Mouse (Mus musculus) limb, embryonic 11.5 days (tissue): Measurements from ENCODE around the gene Rps15a. TPM values are rescaled to one million over a fixed set of nuclear protein-coding genes. Genes with fewer than 3 reads are reported as not detected.

ENCODE experiments used
- ATAC-seq: fragments of 200-750 bp; cut with Nextera tagmentation; 2 replicates; pipeline ENCODE4 v1.8.0; 2017; ENCODE audit warnings: low read depth; ENCODE audit not compliant: insufficient number of reproducible peaks, low FRiP score, low TSS enrichment
- DNase-seq: peaks from one replicate; pipeline ENCODE4 v3.0.0-alpha.2; 2015; ENCODE audit warnings: low spot score
- H3K27ac ChIP-seq: fragments of 300-500 bp; sonication (generic); replicated peaks from 2 replicates; pipeline ENCODE4 v1.5.1; 2014; ENCODE audit warnings: low read depth, mild to moderate bottlenecking, low read length
- H3K27me3 ChIP-seq: fragments of 300-500 bp; sonication (generic); 2 replicates; pipeline ENCODE4 v1.6.1; 2014; ENCODE audit warnings: mild to moderate bottlenecking, low read length, mixed read lengths; ENCODE audit not compliant: control insufficient read depth, insufficient read depth
- H3K36me3 ChIP-seq: fragments of 300-500 bp; sonication (generic); 2 replicates; pipeline ENCODE4 v1.6.1; 2014; ENCODE audit warnings: mild to moderate bottlenecking, low read length, moderate library complexity, mixed read lengths; ENCODE audit not compliant: control insufficient read depth, insufficient read depth
- H3K4me1 ChIP-seq: fragments of 300-500 bp; sonication (generic); 2 replicates; pipeline ENCODE4 v1.6.1; 2014; ENCODE audit warnings: low read length, mixed read lengths; ENCODE audit not compliant: control insufficient read depth, insufficient read depth
- H3K4me2 ChIP-seq: fragments of 300-500 bp; sonication (generic); 2 replicates; pipeline ENCODE4 v1.6.1; 2014; ENCODE audit warnings: low read depth, mild to moderate bottlenecking, moderate library complexity; ENCODE audit not compliant: severe bottlenecking
- H3K4me3 ChIP-seq: fragments of 300-500 bp; sonication (generic); 2 replicates; pipeline ENCODE4 v1.5.1; 2014; ENCODE audit warnings: low read depth, low read length
- H3K9ac ChIP-seq: fragments of 300-500 bp; sonication (generic); 2 replicates; pipeline ENCODE4 v1.6.1; 2014; ENCODE audit warnings: mild to moderate bottlenecking, low read length
- H3K9me3 ChIP-seq: fragments of 300-500 bp; sonication (generic); 2 replicates; pipeline ENCODE4 v1.6.1; 2016; ENCODE audit warnings: low read length; ENCODE audit not compliant: control insufficient read depth
- WGBS: fragments of 180-500 bp; shearing (Covaris S2); extraction: QIAGEN DNeasy Blood & Tissue Kit; methylation state at CpG from one replicate; pipeline ENCODE4 v1.1.7; 2014; 5-methylcytosine and 5-hydroxymethylcytosine counted together
- polyA plus RNA-seq: library from polyadenylated mRNA; unstranded; fragments of >200 nt; fragmentation: Nextera tagmentation; extraction: Ambion mirVana; gene quantifications from 2 replicates; pipeline ENCODE4 v1.2.1, GENCODE M21; 2014

Gene Rps15a
- polyA plus RNA-seq, 1 experiment from 2014 or later = 811 TPM

- H3K27ac ChIP-seq = no peak overlapping the region
- no peak for DNase-seq
- H3K9ac ChIP-seq = no peak overlapping the region
- 74% methylated on average over 5 of the region's 5 CpGs for WGBS
- H3K9me3 ChIP-seq = no peaks in the 10 kb centered on the region
- no peaks in the 10 kb centered on the region for H3K27me3 ChIP-seq
- H3K4me1 ChIP-seq = no peaks in the 10 kb centered on the region; the same call in 1 of the 2 replicates
- no peak overlapping the region for H3K4me2 ChIP-seq
- peaks cover 31% of the 10 kb centered on the region for H3K36me3 ChIP-seq
- ATAC-seq = no peak
- no peak overlapping the region for H3K4me3 ChIP-seq
Observed at GRCm38 (mm10) chr7:118104458-118105052, 11.4 kb downstream of the Rps15a start.

GRCm38 (mm10) chr7:118103462-118104379 is 12.3 kb downstream of the Rps15a start:
- H3K36me3 ChIP-seq = peaks cover 27% of the 10 kb centered on the region
- ATAC-seq (no peak), DNase-seq (peak; percentile 24)
- no peaks in the 10 kb centered on the region; the same call in 1 of the 2 replicates for H3K4me1 ChIP-seq
- H3K9ac ChIP-seq = no peak overlapping the region
- H3K27me3 ChIP-seq = no peaks in the 10 kb centered on the region
- H3K4me2 ChIP-seq = no peak overlapping the region
- 43% methylated on average over 5 of the region's 5 CpGs for WGBS
- no peak overlapping the region for H3K4me3 ChIP-seq
- no peak overlapping the region for H3K27ac ChIP-seq
- no peaks in the 10 kb centered on the region for H3K9me3 ChIP-seq

- no peak overlapping the region for H3K9ac ChIP-seq
- peak overlapping the region; percentile 30; the same call in 1 of the 2 replicates for H3K27ac ChIP-seq
- peak; percentile 47 for DNase-seq
- no peaks in the 10 kb centered on the region for H3K27me3 ChIP-seq
- H3K36me3 ChIP-seq = peaks cover 20% of the 10 kb centered on the region
- 39% methylated on average over 4 of the region's 4 CpGs for WGBS
- no peaks in the 10 kb centered on the region; the same call in 1 of the 2 replicates for H3K4me1 ChIP-seq
- ATAC-seq = peak; percentile 63; the same call in 1 of the 2 replicates
- no peak overlapping the region for H3K4me2 ChIP-seq
- no peak overlapping the region for H3K4me3 ChIP-seq
- no peaks in the 10 kb centered on the region for H3K9me3 ChIP-seq
Observed at GRCm38 (mm10) chr7:118102678-118103461, 13.1 kb downstream of the Rps15a start.

GRCm38 (mm10) chr7:118102231-118102630 is 13.8 kb downstream of the Rps15a start:
- Histone ChIP-seq H3K27me3 (no peaks in the 10 kb centered on the region), H3K4me2 (no peak overlapping the region), H3K27ac (no peak overlapping the region), H3K4me3 (no peak overlapping the region), H3K4me1 (no peaks in the 10 kb centered on the region; the same call in 1 of the 2 replicates), H3K9ac (no peak overlapping the region), H3K9me3 (no peaks in the 10 kb centered on the region), H3K36me3 (peaks cover 14% of the 10 kb centered on the region)
- 0 out of 2 replicates have a peak, but pooled peaks have one; percentile 14 for ATAC-seq
- WGBS = 53% methylated on average over 4 of the region's 4 CpGs
- peak; percentile 44 for DNase-seq

GRCm38 (mm10) chr7:118097615-118098014 is 18.4 kb downstream of the Rps15a start:
- no peak for DNase-seq
- 75% methylated on average over 7 of the region's 7 CpGs for WGBS
- H3K27ac ChIP-seq = no peak overlapping the region
- no peaks in the 10 kb centered on the region for H3K4me1 ChIP-seq
- no peak overlapping the region for H3K9ac ChIP-seq
- no peak for ATAC-seq
- no peaks in the 10 kb centered on the region for H3K36me3 ChIP-seq
- H3K27me3 ChIP-seq = no peaks in the 10 kb centered on the region
- H3K4me2 ChIP-seq = no peak overlapping the region
- H3K9me3 ChIP-seq = no peaks in the 10 kb centered on the region
- H3K4me3 ChIP-seq = no peak overlapping the region

- H3K4me2 ChIP-seq = no peak overlapping the region
- H3K36me3 ChIP-seq = no peaks in the 10 kb centered on the region
- ATAC-seq (no peak), DNase-seq (no peak)
- no peaks in the 10 kb centered on the region for H3K4me1 ChIP-seq
- H3K27me3 ChIP-seq = no peaks in the 10 kb centered on the region
- 88% methylated on average over 4 of the region's 4 CpGs for WGBS
- no peak overlapping the region for H3K4me3 ChIP-seq
- H3K9me3 ChIP-seq = no peaks in the 10 kb centered on the region
- no peak overlapping the region for H3K27ac ChIP-seq
- no peak overlapping the region for H3K9ac ChIP-seq
Observed at GRCm38 (mm10) chr7:118079987-118080386, 36.0 kb downstream of the Rps15a start.

GRCm38 (mm10) chr7:118079097-118079496 is 36.9 kb downstream of the Rps15a start:
- Histone ChIP-seq H3K36me3 (no peaks in the 10 kb centered on the region), H3K27ac (no peak overlapping the region), H3K4me1 (no peaks in the 10 kb centered on the region), H3K27me3 (no peaks in the 10 kb centered on the region), H3K9ac (no peak overlapping the region), H3K4me3 (no peak overlapping the region), H3K9me3 (no peaks in the 10 kb centered on the region), H3K4me2 (no peak overlapping the region)
- DNase-seq (no peak), ATAC-seq (no peak)
- 83% methylated on average over 5 of the region's 5 CpGs for WGBS

- WGBS = 91% methylated on average over 5 of the region's 5 CpGs
- H3K4me2 ChIP-seq = no peak overlapping the region
Observed at GRCm38 (mm10) chr7:118067261-118067660, 48.7 kb downstream of the Rps15a start.

More at GRCm38 (mm10) chr7:118067261-118067660, 48.7 kb downstream of the Rps15a start:
- Histone ChIP-seq H3K4me3 (no peak overlapping the region), H3K9ac (no peak overlapping the region), H3K4me1 (no peaks in the 10 kb centered on the region), H3K27me3 (no peaks in the 10 kb centered on the region), H3K36me3 (no peaks in the 10 kb centered on the region), H3K27ac (no peak overlapping the region), H3K9me3 (no peaks in the 10 kb centered on the region)
- ATAC-seq (no peak), DNase-seq (no peak)
